Mouse (Mus musculus): ENCODE data around the gene Pfdn4. TPM values are rescaled to one million over a fixed set of nuclear protein-coding genes. Genes with fewer than 3 reads are reported as not detected.

The Pfdn4 gene
- polyA plus RNA-seq, 1 experiment from 2014 or later, result 145 TPM

DNA sequence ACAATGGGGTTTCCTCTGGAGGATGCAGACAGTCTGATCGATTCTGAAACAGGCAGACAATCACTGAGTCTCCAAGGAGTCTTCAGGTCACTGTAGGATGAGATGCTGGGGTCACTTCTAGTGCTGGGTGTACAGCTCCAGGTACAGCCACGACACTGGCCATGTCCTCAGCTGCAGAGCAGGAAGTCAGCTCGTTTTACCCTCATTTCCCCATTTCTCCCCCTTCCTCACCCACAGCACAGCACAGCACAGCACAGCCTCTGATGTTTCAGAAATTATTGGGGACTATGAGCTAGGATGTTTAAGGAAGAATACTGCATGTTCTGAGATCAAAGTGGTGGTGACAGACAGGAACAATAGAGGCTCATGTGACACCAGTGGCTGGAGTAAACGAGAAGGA lies 7.8 kb downstream of the Pfdn4 start:
- Histone ChIP-seq H3K4me2 (replicated peaks) (no peak overlapping the region), H3K36me3 (no peaks in the 10 kb centered on the region), H3K4me3 (no peak overlapping the region), H3K27me3 (replicated peaks) (peaks cover 9% of the 10 kb centered on the region), H3K9ac (no peak overlapping the region), H3K9me3 (no peaks in the 10 kb centered on the region), H3K27ac (no peak overlapping the region), H3K4me1 (peaks cover 2% of the 10 kb centered on the region)
- WGBS, result 42% methylated on average over 4 of the region's 4 CpGs
- no peak for ATAC-seq (ENCODE audit: low FRiP score, low read depth)

DNA sequence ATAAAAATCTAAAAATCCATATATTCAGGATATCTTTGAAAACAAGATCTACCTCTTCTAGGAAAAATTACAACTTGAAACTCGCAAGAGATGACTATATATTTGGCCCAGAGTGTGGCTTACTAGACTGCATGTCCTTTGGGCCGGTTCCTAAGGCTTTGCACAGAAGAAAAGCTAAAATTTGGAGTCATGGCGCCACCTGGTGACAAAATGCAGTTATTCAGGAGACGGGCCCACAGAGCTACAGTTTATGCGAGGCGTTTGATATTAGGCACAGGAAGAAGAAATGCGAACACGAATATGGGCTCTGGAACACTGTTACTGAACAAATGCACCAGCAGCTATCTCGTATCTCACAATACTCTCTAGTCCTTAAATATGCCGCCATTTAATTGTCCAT lies 11.5 kb downstream of the Pfdn4 start:
- no peak for ATAC-seq (ENCODE audit: low FRiP score, low read depth)
- 0 out of 2 replicates have a peak, but pooled peaks cover 4% of the 10 kb centered on the region for H3K27me3 ChIP-seq (replicated peaks)

DNA sequence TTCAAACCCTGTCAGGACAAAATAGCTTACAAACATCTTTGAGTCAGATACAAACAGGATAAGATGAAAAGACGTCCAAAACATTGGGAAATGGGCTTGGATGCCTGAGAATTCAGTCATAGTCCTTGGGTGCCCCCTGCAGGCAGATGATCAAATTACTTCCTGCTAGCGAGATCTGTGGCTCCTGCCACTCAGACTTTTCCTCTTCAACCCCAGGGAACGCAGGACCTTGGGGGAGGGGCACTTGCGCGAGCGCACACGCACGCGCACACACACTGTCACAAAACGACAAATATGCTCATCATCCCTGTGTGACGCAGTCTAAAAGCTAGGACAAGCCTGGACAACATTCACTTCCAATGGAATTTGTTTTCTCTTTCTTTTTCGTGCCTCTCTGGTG lies 12.6 kb downstream of the Pfdn4 start:
- Histone ChIP-seq H3K4me2 (replicated peaks) (peak overlapping the region; percentile 57), H3K9ac (peak overlapping the region; percentile 45; the same call in 1 of the 2 replicates), H3K27me3 (replicated peaks) (no peaks in the 10 kb centered on the region), H3K9me3 (no peaks in the 10 kb centered on the region), H3K4me3 (peak overlapping the region; percentile 23), H3K27ac (no peak overlapping the region), H3K4me1 (peaks cover 22% of the 10 kb centered on the region), H3K36me3 (no peaks in the 10 kb centered on the region)
- no peak; the same call in 1 of the 2 replicates for ATAC-seq (ENCODE audit: low FRiP score, low read depth)
- 3% methylated on average over 12 of the region's 12 CpGs for WGBS

More for the DNA sequence above, 11.5 kb downstream of the Pfdn4 start:
- no peaks in the 10 kb centered on the region for H3K9me3 ChIP-seq
- no peak overlapping the region for H3K4me3 ChIP-seq
- H3K36me3 ChIP-seq, result no peaks in the 10 kb centered on the region
- H3K27ac ChIP-seq, result no peak overlapping the region
- no peak overlapping the region for H3K9ac ChIP-seq
- H3K4me2 ChIP-seq (replicated peaks), result no peak overlapping the region
- H3K4me1 ChIP-seq, result peaks cover 13% of the 10 kb centered on the region
- WGBS, result 10% methylated on average over 10 of the region's 10 CpGs

DNA sequence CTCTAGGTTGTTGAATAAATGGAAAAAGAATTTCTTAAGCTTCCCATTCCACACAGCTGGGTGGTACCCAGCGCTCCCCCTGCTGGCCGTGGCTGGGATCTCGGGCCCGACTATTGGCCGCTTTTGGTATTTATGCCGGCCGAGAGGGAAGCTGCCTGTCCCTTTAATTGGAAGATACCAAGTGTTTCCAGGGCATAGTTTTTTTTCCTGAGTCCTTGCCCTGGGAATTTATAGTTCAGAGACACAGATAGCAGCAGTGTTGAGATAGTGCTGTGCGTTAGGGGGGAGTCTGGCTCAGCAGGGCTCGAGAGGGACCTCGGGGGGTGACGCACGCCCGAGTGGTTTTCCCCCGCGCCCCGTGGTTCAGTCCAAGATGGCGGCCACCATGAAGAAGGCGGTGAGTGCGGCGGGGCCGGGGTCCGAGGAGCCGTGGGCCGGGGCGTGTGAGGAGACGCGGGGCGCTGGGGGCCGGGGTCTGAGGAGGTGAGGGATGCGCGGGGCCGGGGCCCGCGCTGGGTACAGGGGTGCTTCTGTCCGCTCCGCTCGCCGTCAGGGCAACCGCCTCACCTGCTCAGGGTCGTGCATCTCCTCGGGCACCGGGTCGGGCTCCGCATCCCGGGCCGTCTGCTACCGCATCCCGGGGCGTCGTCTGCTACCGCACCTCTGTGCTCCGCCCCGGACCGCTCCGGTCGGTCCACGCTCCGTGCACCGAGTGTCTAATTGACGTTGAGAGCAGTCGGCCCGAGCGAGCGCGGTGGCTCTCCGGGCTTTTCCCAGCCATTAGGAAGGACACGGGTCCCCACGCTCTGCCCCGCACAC lies 15.1 kb downstream of the Pfdn4 start:
- peak; percentile 74 for ATAC-seq (ENCODE audit: low FRiP score, low read depth)
- H3K9me3 ChIP-seq, result no peaks in the 10 kb centered on the region
- peak overlapping the region; percentile 82 for H3K4me2 ChIP-seq (replicated peaks)
- no peaks in the 10 kb centered on the region for H3K27me3 ChIP-seq (replicated peaks)
- no peak overlapping the region for H3K27ac ChIP-seq
- under 1% methylated on average over 68 of the region's 69 CpGs for WGBS
- H3K4me1 ChIP-seq, result peaks cover 24% of the 10 kb centered on the region
- H3K9ac ChIP-seq, result peak overlapping the region; percentile 91
- peaks cover 3% of the 10 kb centered on the region; the same call in 1 of the 2 replicates for H3K36me3 ChIP-seq
- peak overlapping the region; percentile 95 for H3K4me3 ChIP-seq

DNA sequence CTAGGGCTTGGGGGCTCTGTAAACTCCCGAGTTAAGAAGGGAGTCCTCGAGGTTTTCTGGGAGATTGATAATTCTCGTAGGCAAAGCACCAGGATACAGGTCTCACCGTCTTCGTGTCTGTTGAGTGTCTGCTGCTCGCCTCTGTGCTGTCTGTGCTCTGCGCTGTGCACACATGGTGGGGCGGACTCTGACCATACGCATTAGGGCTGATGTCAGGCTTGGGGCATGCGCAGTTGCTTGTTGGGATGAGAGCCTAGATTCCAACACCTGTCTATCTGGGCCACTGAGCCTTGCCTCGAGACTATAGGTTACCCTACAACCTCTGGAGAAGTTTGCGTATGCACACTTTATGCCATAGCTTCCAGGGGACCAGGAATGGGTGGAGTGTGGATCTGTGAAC lies 17.5 kb downstream of the Pfdn4 start:
- 94% methylated on average over 12 of the region's 12 CpGs for WGBS
- no peak overlapping the region for H3K4me2 ChIP-seq (replicated peaks)
- H3K9ac ChIP-seq, result no peak overlapping the region
- H3K9me3 ChIP-seq, result no peaks in the 10 kb centered on the region
- ATAC-seq (ENCODE audit: low FRiP score, low read depth), result no peak
- no peaks in the 10 kb centered on the region for H3K27me3 ChIP-seq (replicated peaks)
- no peak overlapping the region for H3K27ac ChIP-seq
- peaks cover 24% of the 10 kb centered on the region for H3K4me1 ChIP-seq
- no peak overlapping the region for H3K4me3 ChIP-seq
- peaks cover 24% of the 10 kb centered on the region for H3K36me3 ChIP-seq

DNA sequence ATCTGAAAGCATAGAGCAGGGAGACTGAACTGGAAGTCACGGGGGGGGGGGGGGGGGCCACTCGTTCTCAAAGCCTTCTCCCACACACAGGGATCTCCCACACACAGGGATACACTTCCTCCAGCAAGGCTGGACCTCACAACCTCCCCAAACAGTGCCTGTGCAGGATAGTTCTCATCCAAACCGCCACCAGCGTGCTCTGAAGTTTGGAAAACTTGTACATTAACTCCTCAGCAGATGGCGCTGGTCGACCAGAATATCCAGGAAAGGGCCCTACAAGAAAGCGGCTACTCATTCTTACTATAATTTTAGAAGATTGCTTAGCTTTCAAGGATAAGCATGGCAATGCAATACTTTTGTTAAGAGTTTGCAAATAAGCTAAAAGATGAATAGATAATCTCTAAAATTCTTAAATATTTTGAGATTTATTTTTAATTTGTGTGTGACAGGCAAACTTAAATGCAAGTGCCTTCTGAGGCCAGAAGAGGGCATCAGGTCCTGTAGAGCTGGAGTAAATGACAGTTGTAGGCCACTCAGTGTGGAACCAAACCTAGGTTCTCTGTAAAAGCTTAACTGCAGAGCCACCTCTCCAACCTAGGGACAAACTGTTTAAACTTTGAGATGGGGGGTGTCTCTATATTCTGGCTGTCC lies 24.2 kb downstream of the Pfdn4 start:
- Histone ChIP-seq H3K36me3 (peaks cover 33% of the 10 kb centered on the region), H3K27me3 (replicated peaks) (no peaks in the 10 kb centered on the region), H3K4me1 (no peaks in the 10 kb centered on the region), H3K9ac (no peak overlapping the region), H3K9me3 (no peaks in the 10 kb centered on the region), H3K4me3 (no peak overlapping the region), H3K4me2 (replicated peaks) (no peak overlapping the region), H3K27ac (no peak overlapping the region)
- WGBS, result 8% methylated on average over 7 of the region's 7 CpGs
- peak; percentile 70 for ATAC-seq (ENCODE audit: low FRiP score, low read depth)

DNA sequence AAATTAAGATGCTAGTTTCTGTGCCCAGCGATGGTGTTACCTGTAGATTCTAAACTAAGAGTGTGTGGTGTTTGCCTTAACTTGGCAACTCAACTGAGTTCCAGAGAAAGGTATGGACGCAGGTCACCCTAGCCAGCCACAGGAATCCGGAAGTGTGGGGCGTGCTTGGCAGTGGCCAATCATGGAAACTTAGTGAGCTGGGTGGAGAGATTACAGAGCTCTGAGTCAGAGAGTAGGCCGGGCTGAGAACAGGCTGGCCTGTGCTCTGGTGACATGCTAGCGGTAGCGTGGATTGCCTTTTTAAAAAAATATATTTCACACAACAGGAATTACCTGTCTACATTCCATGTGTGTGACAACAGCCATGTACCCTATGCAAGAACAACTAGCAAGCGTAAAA lies 30.3 kb downstream of the Pfdn4 start:
- H3K27me3 ChIP-seq (replicated peaks), result no peaks in the 10 kb centered on the region
- no peaks in the 10 kb centered on the region for H3K9me3 ChIP-seq
- H3K4me1 ChIP-seq, result no peaks in the 10 kb centered on the region
- no peak overlapping the region for H3K27ac ChIP-seq
- no peaks in the 10 kb centered on the region for H3K36me3 ChIP-seq
- 96% methylated on average over 8 of the region's 8 CpGs for WGBS
- no peak overlapping the region for H3K4me3 ChIP-seq
- H3K4me2 ChIP-seq (replicated peaks), result no peak overlapping the region
- no peak overlapping the region for H3K9ac ChIP-seq
- no peak for ATAC-seq (ENCODE audit: low FRiP score, low read depth)

DNA sequence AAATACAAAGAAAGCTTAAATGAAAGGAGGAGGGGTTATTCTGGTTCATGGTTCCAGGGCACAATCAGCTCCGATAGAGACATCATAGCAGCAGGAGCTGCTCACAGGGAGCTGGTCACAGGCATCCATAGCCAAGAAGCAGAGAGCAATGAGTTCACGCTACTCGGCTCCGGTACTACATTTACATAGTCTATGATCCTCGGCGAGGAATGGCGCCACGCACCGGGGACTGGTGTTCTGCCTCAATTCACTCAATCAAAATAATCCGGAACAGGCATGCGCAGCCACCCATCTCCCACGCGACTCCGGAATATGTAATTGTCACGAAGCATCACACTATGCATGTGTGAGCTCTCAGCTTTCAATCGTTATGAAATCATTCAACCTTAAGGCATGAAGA lies 31.8 kb downstream of the Pfdn4 start:
- Histone ChIP-seq H3K27ac (no peak overlapping the region), H3K27me3 (replicated peaks) (no peaks in the 10 kb centered on the region), H3K9me3 (no peaks in the 10 kb centered on the region), H3K4me1 (no peaks in the 10 kb centered on the region), H3K36me3 (no peaks in the 10 kb centered on the region), H3K4me3 (no peak overlapping the region), H3K9ac (no peak overlapping the region), H3K4me2 (replicated peaks) (no peak overlapping the region)
- WGBS, result 84% methylated on average over 16 of the region's 16 CpGs
- no peak for ATAC-seq (ENCODE audit: low FRiP score, low read depth)

DNA sequence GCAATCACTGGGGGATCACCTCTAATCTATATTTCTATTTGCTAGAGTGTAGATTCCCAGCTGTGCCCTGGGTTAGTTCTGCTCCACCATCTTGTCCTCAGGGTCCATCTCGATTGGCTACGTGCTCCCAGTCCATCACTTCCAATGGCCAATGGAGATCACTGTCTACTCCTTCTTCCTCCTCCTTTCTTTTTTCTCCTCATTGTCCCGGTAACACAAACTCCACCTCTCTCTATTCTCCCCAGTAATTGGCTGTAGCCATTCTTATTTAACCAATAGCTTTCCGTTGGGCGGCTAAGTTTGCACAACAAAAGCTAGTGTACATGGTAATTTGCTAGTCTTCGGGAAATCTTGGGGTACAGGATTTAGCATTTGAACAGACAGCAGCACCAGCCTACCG lies 33.5 kb downstream of the Pfdn4 start:
- Histone ChIP-seq H3K9me3 (no peaks in the 10 kb centered on the region), H3K4me1 (no peaks in the 10 kb centered on the region), H3K27ac (no peak overlapping the region), H3K4me2 (replicated peaks) (no peak overlapping the region), H3K4me3 (no peak overlapping the region), H3K36me3 (no peaks in the 10 kb centered on the region), H3K9ac (no peak overlapping the region), H3K27me3 (replicated peaks) (no peaks in the 10 kb centered on the region)
- 85% methylated on average over 7 of the region's 7 CpGs for WGBS
- no peak for ATAC-seq (ENCODE audit: low FRiP score, low read depth)

DNA sequence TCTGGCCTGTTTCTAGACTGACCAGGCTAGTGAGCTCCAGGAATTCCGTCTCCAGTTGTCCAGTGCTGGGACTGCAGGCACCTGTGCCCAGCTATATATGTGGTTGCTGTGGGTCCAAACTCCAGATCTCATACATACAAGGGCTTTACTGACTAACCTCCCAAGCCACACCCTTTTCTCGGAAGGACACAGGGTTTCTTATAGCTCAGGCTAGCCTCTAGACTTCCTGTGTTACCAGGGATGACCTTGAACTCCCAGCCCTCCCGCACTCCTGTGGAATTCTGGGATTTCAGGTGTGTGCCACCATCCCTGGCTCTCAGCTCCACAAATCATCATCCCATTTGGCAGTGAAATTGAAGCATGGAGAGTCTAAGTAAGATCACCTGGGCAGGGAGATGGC lies 34.0 kb downstream of the Pfdn4 start:
- no peak overlapping the region for H3K27ac ChIP-seq
- H3K4me3 ChIP-seq, result no peak overlapping the region
- 87% methylated on average over 3 of the region's 3 CpGs for WGBS
- H3K27me3 ChIP-seq (replicated peaks), result no peaks in the 10 kb centered on the region
- H3K4me2 ChIP-seq (replicated peaks), result no peak overlapping the region
- no peaks in the 10 kb centered on the region for H3K36me3 ChIP-seq
- no peaks in the 10 kb centered on the region for H3K4me1 ChIP-seq
- no peak overlapping the region for H3K9ac ChIP-seq
- H3K9me3 ChIP-seq, result no peaks in the 10 kb centered on the region
- ATAC-seq (ENCODE audit: low FRiP score, low read depth), result no peak

DNA sequence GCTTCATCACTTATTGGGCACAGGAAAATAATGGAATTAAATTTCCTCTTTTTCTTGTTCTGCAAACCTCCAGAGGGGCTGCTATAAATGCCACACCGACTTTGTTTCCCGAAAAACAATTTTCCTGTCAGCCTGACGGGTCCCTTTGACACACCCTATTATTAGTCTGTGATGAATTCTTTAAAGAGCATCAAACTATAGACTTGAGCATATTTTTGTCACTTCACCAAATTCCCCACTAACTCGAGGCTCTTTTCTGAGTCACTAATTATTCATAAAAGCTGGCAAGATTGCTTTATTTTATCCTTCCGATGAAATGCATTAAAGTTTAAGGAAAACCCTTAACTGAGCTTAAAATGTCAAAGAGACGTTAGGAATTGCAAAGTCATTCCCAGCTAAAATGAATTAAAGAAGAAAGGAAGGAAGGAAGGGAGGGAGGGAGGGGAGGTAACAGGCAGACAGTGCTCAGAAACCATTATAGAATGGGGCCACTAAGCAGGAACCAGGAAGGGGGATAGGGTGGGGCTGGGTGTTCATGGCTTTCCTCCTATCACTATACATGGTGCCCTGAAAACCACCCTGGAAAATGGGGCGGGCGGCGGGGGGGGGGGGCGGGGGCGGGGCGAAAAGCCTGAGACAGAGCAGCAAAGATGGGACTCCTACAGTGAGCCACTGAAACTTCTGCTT lies 38.0 kb downstream of the Pfdn4 start:
- no peaks in the 10 kb centered on the region for H3K4me1 ChIP-seq
- H3K9me3 ChIP-seq, result no peaks in the 10 kb centered on the region
- no peak for ATAC-seq (ENCODE audit: low FRiP score, low read depth)
- H3K27me3 ChIP-seq (replicated peaks), result no peaks in the 10 kb centered on the region
- H3K4me2 ChIP-seq (replicated peaks), result no peak overlapping the region
- 51% methylated on average over 12 of the region's 12 CpGs for WGBS
- no peak overlapping the region for H3K27ac ChIP-seq
- H3K9ac ChIP-seq, result no peak overlapping the region
- no peak overlapping the region for H3K4me3 ChIP-seq
- no peaks in the 10 kb centered on the region for H3K36me3 ChIP-seq

DNA sequence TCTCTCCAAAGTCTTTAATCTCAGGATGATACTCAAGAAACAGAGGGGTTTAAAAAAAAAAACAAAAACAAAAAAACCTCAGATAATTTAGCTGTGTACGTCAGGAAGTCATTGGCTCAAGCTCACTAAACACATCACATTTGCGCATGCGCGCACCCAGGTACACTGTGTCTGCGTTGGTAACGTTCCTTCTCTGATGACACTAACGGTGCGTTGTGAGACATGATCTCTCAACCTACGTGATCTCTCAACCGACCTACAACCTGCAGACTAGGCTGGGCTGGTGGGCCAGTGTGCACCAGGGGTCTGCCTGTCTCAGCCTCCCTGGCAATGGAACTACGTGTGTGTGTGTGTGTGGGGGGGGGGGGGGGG lies 38.6 kb downstream of the Pfdn4 start:
- H3K4me1 ChIP-seq, result no peaks in the 10 kb centered on the region
- no peaks in the 10 kb centered on the region for H3K9me3 ChIP-seq
- H3K4me3 ChIP-seq, result no peak overlapping the region
- no peak overlapping the region for H3K4me2 ChIP-seq (replicated peaks)
- no peak overlapping the region for H3K9ac ChIP-seq
- no peak for ATAC-seq (ENCODE audit: low FRiP score, low read depth)
- no peak overlapping the region for H3K27ac ChIP-seq
- no peaks in the 10 kb centered on the region for H3K27me3 ChIP-seq (replicated peaks)
- 93% methylated on average over 11 of the region's 11 CpGs for WGBS
- no peaks in the 10 kb centered on the region for H3K36me3 ChIP-seq

All from neural tube, embryonic 12.5 days (tissue).